In the genomic region with DNA sequence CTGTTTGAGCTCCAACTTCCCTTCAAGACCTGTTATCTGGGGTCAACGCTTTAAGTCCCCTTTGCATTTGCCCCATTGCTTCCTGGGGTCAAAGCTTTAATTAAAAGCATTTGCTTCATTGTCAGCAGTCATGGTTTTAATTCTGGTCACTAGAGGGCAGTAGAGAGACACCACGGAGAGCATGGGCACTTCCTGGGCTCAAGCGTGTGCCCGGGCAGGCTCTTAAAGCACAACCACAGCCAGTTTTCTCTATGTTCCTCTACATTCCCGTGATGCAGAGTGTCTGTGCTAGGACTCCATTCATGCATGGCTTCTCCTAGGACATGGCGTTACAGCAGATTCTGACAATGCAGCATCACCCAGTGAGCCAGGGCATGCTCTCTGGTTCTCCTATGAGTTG, we compare ENCODE assay signal across 9 mouse cellular contexts.
DNase-seq lines count a peak whose midpoint lies in the region; ATAC-seq and TF ChIP-seq lines count a peak whose summit lies in the region.
"Had no signal": no experiment of that assay in that cellular context is flagged by ENCODE, and none has a peak within 500 bp of the region (broad histone marks: within the 10 kb centered on the region; RNA-seq: fewer than 3 reads in every experiment).

No protein-coding gene starts in this region.

- H3K9ac ChIP-seq in intestine, postnatal 0 days (ENCODE audit: low read depth, low read length): no peak overlapping the region
- no peak overlapping the region for H3K9ac ChIP-seq in liver, embryonic 13.5 days
- H3K9ac ChIP-seq: limb, embryonic 13.5 days had no signal

- no peak overlapping the region for H3K4me2 ChIP-seq in intestine, postnatal 0 days (replicated peaks; ENCODE audit: low read depth)
- no peak overlapping the region for H3K4me2 ChIP-seq in liver, embryonic 13.5 days
- H3K4me2 ChIP-seq: limb, embryonic 13.5 days had no signal

- H3K27ac ChIP-seq in intestine, postnatal 0 days (ENCODE audit: low read depth, low read length): no peak overlapping the region
- H3K27ac ChIP-seq in liver, embryonic 13.5 days: no peak overlapping the region
- H3K27ac ChIP-seq: limb, embryonic 13.5 days had no signal

- peak; percentile 96 for TF ChIP-seq CTCF in intestine, postnatal 0 days (IDR thresholded peaks at IDR 0.05; ENCODE audit: low read depth)

- H3K4me1 ChIP-seq in intestine, postnatal 0 days (replicated peaks; ENCODE audit: control insufficient read depth, insufficient read depth, low read length): no peaks in the 10 kb centered on the region
- H3K4me1 ChIP-seq in liver, embryonic 13.5 days (replicated peaks): no peaks in the 10 kb centered on the region
- H3K4me1 ChIP-seq: limb, embryonic 13.5 days had no signal

- H3K9me3 ChIP-seq in intestine, postnatal 0 days (ENCODE audit: control insufficient read depth): no peaks in the 10 kb centered on the region
- H3K9me3 ChIP-seq in liver, embryonic 13.5 days (replicated peaks): no peaks in the 10 kb centered on the region
- H3K9me3 ChIP-seq: limb, embryonic 13.5 days had no signal

- WGBS in intestine, postnatal 0 days: 31% methylated on average over 6 of the region's 6 CpGs
- 26% methylated on average over 6 of the region's 6 CpGs for WGBS in liver, embryonic 13.5 days (ENCODE audit: insufficient replicate concordance)

- no peaks in the 10 kb centered on the region for H3K27me3 ChIP-seq in intestine, postnatal 0 days (replicated peaks; ENCODE audit: control insufficient read depth, insufficient read depth, low read length)
- no peaks in the 10 kb centered on the region for H3K27me3 ChIP-seq in liver, embryonic 13.5 days
- H3K27me3 ChIP-seq: limb, embryonic 13.5 days had no signal

- ATAC-seq in intestine, postnatal 0 days: peak; percentile 38; the same call in 1 of the 2 replicates
- peak; percentile 47; the same call in 1 of the 2 replicates for ATAC-seq in liver, embryonic 13.5 days (ENCODE audit: low read depth)

- no peak overlapping the region for H3K4me3 ChIP-seq in intestine, postnatal 0 days (ENCODE audit: low read depth, low read length)
- H3K4me3 ChIP-seq in liver, embryonic 13.5 days (replicated peaks): no peak overlapping the region
- H3K4me3 ChIP-seq: limb, embryonic 13.5 days had no signal

- DNase-seq in cerebellum, adult 11 months: peak; percentile 4
- DNase-seq in cerebellum, adult 9-11 months: no peak
- peak; percentile 33 to 60 for DNase-seq in right cerebral cortex, adult 2 months (ENCODE audit: low spot score in 2 of 2)
- no peak for DNase-seq in right cerebral cortex, postnatal 14 days
- peak; percentile 7 to 23 for DNase-seq in cerebellum, postnatal 36 days
- peak; percentile 1 for DNase-seq in liver, embryonic 13.5 days
- peak; percentile 33 for DNase-seq in telencephalon, adult 2 months (ENCODE audit: low read depth, low spot score)

- no peaks in the 10 kb centered on the region for H3K36me3 ChIP-seq in intestine, postnatal 0 days (ENCODE audit: control insufficient read depth, insufficient read depth)
- no peaks in the 10 kb centered on the region for H3K36me3 ChIP-seq in liver, embryonic 13.5 days
- H3K36me3 ChIP-seq: limb, embryonic 13.5 days had no signal

Comparison
In these comparisons a context has a peak if more than half of its experiments do, and no peak if none do; other contexts are left out.
1. DNase-seq: peak in cerebellum, adult 11 months (single experiment), right cerebral cortex, adult 2 months (2 of 2), cerebellum, postnatal 36 days (2 of 2), liver, embryonic 13.5 days (single experiment) and telencephalon, adult 2 months (single experiment); none in cerebellum, adult 9-11 months (single experiment) and right cerebral cortex, postnatal 14 days (single experiment).